Mouse (Mus musculus) T-cell, adult 2 months (primary cell): ENCODE results near the gene Gm43951.
"Not testable (repeated sequence)": the region's sequence is repeated elsewhere in the genome, so short reads cannot be mapped to it uniquely, and the experiment has no call there.

Experiments
- DNase-seq: peaks from one replicate; pipeline ENCODE4 v3.0.0; 2022; ENCODE audit warnings: low spot score

The Gm43951 gene

GRCm38 (mm10) chr11:72203440-72203839 lies 3.2 kb downstream of the Gm43951 start:
- no peak for DNase-seq

GRCm38 (mm10) chr11:72196506-72196905 lies 10.1 kb downstream of the Gm43951 start:
- no peak for DNase-seq

- DNase-seq, result no peak
These were observed 12.4 kb downstream of the Gm43951 start for GRCm38 (mm10) chr11:72194259-72194658.

- no peak for DNase-seq
These were observed 15.8 kb downstream of the Gm43951 start for GRCm38 (mm10) chr11:72190857-72191256.

- DNase-seq, result no peak
These were observed 22.4 kb downstream of the Gm43951 start for GRCm38 (mm10) chr11:72184252-72184651.

- no peak for DNase-seq
These were observed 25.5 kb downstream of the Gm43951 start for GRCm38 (mm10) chr11:72181136-72181535.

GRCm38 (mm10) chr11:72180556-72180955 lies 26.1 kb downstream of the Gm43951 start:
- no peak for DNase-seq

GRCm38 (mm10) chr11:72176553-72176952 lies 30.1 kb downstream of the Gm43951 start:
- DNase-seq, result no peak

GRCm38 (mm10) chr11:72175966-72176365 lies 30.7 kb downstream of the Gm43951 start:
- DNase-seq, result no peak

GRCm38 (mm10) chr11:72174721-72175120 lies 31.9 kb downstream of the Gm43951 start:
- no peak for DNase-seq

- DNase-seq, result no peak
These were observed 33.1 kb downstream of the Gm43951 start for GRCm38 (mm10) chr11:72173506-72173905.

- DNase-seq, result not testable (repeated sequence)
These were observed 34.7 kb downstream of the Gm43951 start for GRCm38 (mm10) chr11:72171906-72172305.

- no peak for DNase-seq
These were observed 36.8 kb downstream of the Gm43951 start for GRCm38 (mm10) chr11:72169871-72170270.

- no peak for DNase-seq
These were observed 43.4 kb downstream of the Gm43951 start for GRCm38 (mm10) chr11:72163198-72163597.

- DNase-seq, result no peak
These were observed 50.0 kb downstream of the Gm43951 start for GRCm38 (mm10) chr11:72156624-72157023.

- no peak for DNase-seq
These were observed 50.6 kb downstream of the Gm43951 start for GRCm38 (mm10) chr11:72155981-72156428.

- DNase-seq, result no peak
These were observed 51.3 kb downstream of the Gm43951 start for GRCm38 (mm10) chr11:72155186-72155980.
